Mouse (Mus musculus) midbrain, postnatal 0 days (tissue): ENCODE measurements at regions not wholly inside any gene's neighbourhood (a gene's known extent, or its start where the extent isn't known, plus 50 kb on each side); places are given as distances from the start of the nearest gene placed in this dataset.

ENCODE experiments used
- ATAC-seq: fragments of 200-750 bp; cut with Nextera tagmentation; 2 replicates; pipeline ENCODE4 v1.8.0; 2017; ENCODE audit warnings: moderate number of reproducible peaks, mild to moderate bottlenecking, moderate TSS enrichment, moderate library complexity; ENCODE audit not compliant: low FRiP score
- DNase-seq: peaks from one replicate; pipeline ENCODE4 v3.0.0-alpha.2; 2015; ENCODE audit warnings: low spot score
- H3K27ac ChIP-seq: fragments of 300-500 bp; sonication (generic); 2 replicates; pipeline ENCODE4 v1.5.1; 2014; ENCODE audit warnings: low read depth, mild to moderate bottlenecking, low read length, mixed read lengths
- H3K27me3 ChIP-seq: fragments of 300-500 bp; sonication (generic); 2 replicates; pipeline ENCODE4 v1.6.1; 2014; ENCODE audit warnings: low read length, control low read depth, mixed read lengths; ENCODE audit not compliant: insufficient read depth
- H3K36me3 ChIP-seq: fragments of 300-500 bp; sonication (generic); 2 replicates; pipeline ENCODE4 v1.6.1; 2014; ENCODE audit warnings: low read length, control low read depth, mixed read lengths; ENCODE audit not compliant: insufficient read depth
- H3K4me1 ChIP-seq: fragments of 300-500 bp; sonication (generic); 2 replicates; pipeline ENCODE4 v1.6.1; 2014; ENCODE audit warnings: mild to moderate bottlenecking, control low read depth, antibody characterized with exemption, low read length, mixed read lengths; ENCODE audit not compliant: insufficient read depth
- H3K4me2 ChIP-seq: fragments of 300-500 bp; sonication (generic); 2 replicates; pipeline ENCODE4 v1.6.1; 2014; ENCODE audit warnings: low read depth, mild to moderate bottlenecking, low read length, mixed read lengths; ENCODE audit not compliant: poor library complexity, severe bottlenecking
- H3K4me3 ChIP-seq: fragments of 300-500 bp; sonication (generic); 2 replicates; pipeline ENCODE4 v1.5.1; 2014; ENCODE audit warnings: low read depth, mild to moderate bottlenecking, low read length, moderate library complexity
- H3K9ac ChIP-seq: fragments of 300-500 bp; sonication (generic); replicated peaks from 2 replicates; pipeline ENCODE4 v1.6.1; 2014; ENCODE audit warnings: mild to moderate bottlenecking, low read length, moderate library complexity, mixed read lengths; ENCODE audit not compliant: poor library complexity, severe bottlenecking
- H3K9me3 ChIP-seq: fragments of 300-500 bp; sonication (generic); 2 replicates; pipeline ENCODE4 v1.6.1; 2016; ENCODE audit warnings: low read length, control low read depth
- CTCF ChIP-seq: IDR thresholded peaks from 2 replicates; pipeline ENCODE4 v1.5.1; 2016; ENCODE audit warnings: antibody characterized with exemption, mild to moderate bottlenecking
- WGBS: fragments of 180-500 bp; shearing (Covaris S2); extraction: QIAGEN DNeasy Blood & Tissue Kit; methylation state at CpG from one replicate; pipeline ENCODE4 v1.1.7; 2014; 5-methylcytosine and 5-hydroxymethylcytosine counted together

GRCm38 (mm10) chr2:146565693-146566092 lies 53.5 kb upstream of the Ralgapa2 start:
- Histone ChIP-seq H3K27me3 (no peaks in the 10 kb centered on the region), H3K4me1 (no peaks in the 10 kb centered on the region), H3K36me3 (no peaks in the 10 kb centered on the region), H3K9ac (no peak overlapping the region), H3K27ac (no peak overlapping the region), H3K9me3 (no peaks in the 10 kb centered on the region), H3K4me2 (no peak overlapping the region), H3K4me3 (no peak overlapping the region)
- TF ChIP-seq CTCF: no peak
- DNase-seq (no peak), ATAC-seq (no peak)
- 88% methylated on average over 6 of the region's 6 CpGs for WGBS

- 85% methylated on average over 11 of the region's 11 CpGs for WGBS
- ATAC-seq (no peak), DNase-seq (no peak)
- Histone ChIP-seq H3K27ac (no peak overlapping the region), H3K9me3 (no peaks in the 10 kb centered on the region), H3K4me2 (no peak overlapping the region), H3K27me3 (no peaks in the 10 kb centered on the region), H3K4me3 (no peak overlapping the region), H3K36me3 (no peaks in the 10 kb centered on the region), H3K4me1 (no peaks in the 10 kb centered on the region), H3K9ac (no peak overlapping the region)
- no peak for TF ChIP-seq CTCF
Observed at GRCm38 (mm10) chr2:146568171-146568842, 56.2 kb upstream of the Ralgapa2 start.

- H3K36me3 ChIP-seq: no peaks in the 10 kb centered on the region
- WGBS: 96% methylated on average over 11 of the region's 11 CpGs
Observed at GRCm38 (mm10) chr2:146571036-146571435, 58.9 kb upstream of the Ralgapa2 start.

GRCm38 (mm10) chr2:146571857-146572256 lies 59.7 kb upstream of the Ralgapa2 start:
- no peak overlapping the region for H3K27ac ChIP-seq
- DNase-seq: no peak
- H3K27me3 ChIP-seq: no peaks in the 10 kb centered on the region
- H3K9ac ChIP-seq: no peak overlapping the region
- no peak for ATAC-seq
- no peak overlapping the region for H3K4me3 ChIP-seq
- no peaks in the 10 kb centered on the region for H3K9me3 ChIP-seq
- no peak overlapping the region for H3K4me2 ChIP-seq
- H3K36me3 ChIP-seq: no peaks in the 10 kb centered on the region
- no peak for TF ChIP-seq CTCF
- H3K4me1 ChIP-seq: peaks cover 3% of the 10 kb centered on the region; the same call in 1 of the 2 replicates
- 94% methylated on average over 9 of the region's 9 CpGs for WGBS

More at GRCm38 (mm10) chr2:146571036-146571435, 58.9 kb upstream of the Ralgapa2 start:
- no peak overlapping the region for H3K27ac ChIP-seq
- ATAC-seq (no peak), DNase-seq (no peak)
- H3K27me3 ChIP-seq: no peaks in the 10 kb centered on the region
- peaks cover under 1% of the 10 kb centered on the region; the same call in 1 of the 2 replicates for H3K4me1 ChIP-seq
- H3K9ac ChIP-seq: no peak overlapping the region
- no peak overlapping the region for H3K4me3 ChIP-seq
- H3K4me2 ChIP-seq: no peak overlapping the region
- H3K9me3 ChIP-seq: no peaks in the 10 kb centered on the region
- no peak for TF ChIP-seq CTCF

- Histone ChIP-seq H3K27ac (no peak overlapping the region), H3K4me2 (no peak overlapping the region), H3K4me3 (no peak overlapping the region), H3K9ac (no peak overlapping the region), H3K27me3 (no peaks in the 10 kb centered on the region), H3K4me1 (peaks cover 3% of the 10 kb centered on the region; the same call in 1 of the 2 replicates), H3K9me3 (no peaks in the 10 kb centered on the region), H3K36me3 (no peaks in the 10 kb centered on the region)
- no peak for ATAC-seq
- 54% methylated on average over 3 of the region's 3 CpGs for WGBS
- no peak for TF ChIP-seq CTCF
- DNase-seq: peak; percentile 15
Observed at GRCm38 (mm10) chr2:146575610-146576297, 63.6 kb upstream of the Ralgapa2 start.

- no peak for TF ChIP-seq CTCF
- no peaks in the 10 kb centered on the region for H3K36me3 ChIP-seq
- DNase-seq (no peak), ATAC-seq (no peak)
- no peak overlapping the region for H3K27ac ChIP-seq
- H3K4me1 ChIP-seq: peaks cover 3% of the 10 kb centered on the region; the same call in 1 of the 2 replicates
- H3K9ac ChIP-seq: no peak overlapping the region
- H3K4me2 ChIP-seq: no peak overlapping the region
- no peaks in the 10 kb centered on the region for H3K9me3 ChIP-seq
- 75% methylated on average over 4 of the region's 4 CpGs for WGBS
- H3K4me3 ChIP-seq: no peak overlapping the region
- no peaks in the 10 kb centered on the region for H3K27me3 ChIP-seq
Observed at GRCm38 (mm10) chr2:146576298-146576905, 64.3 kb upstream of the Ralgapa2 start.
